Mouse (Mus musculus): ENCODE measurements around the gene Gm21117. TPM values are rescaled to one million over a fixed set of nuclear protein-coding genes. Genes with fewer than 3 reads are reported as not detected.

Gene Gm21117
- not detected in 2 replicates for polyA plus RNA-seq (2012; ENCODE audit: low replicate concordance)

GRCm38 (mm10) chrY:51124920-51125319, at the start of gene Gm21117:
Gene Gm21117 (plus strand): TSS chrY:51125220.

